Mouse (Mus musculus) layer of hippocampus, postnatal 14 days (tissue): ENCODE data around the gene Vgf. TPM values are rescaled to one million over a fixed set of nuclear protein-coding genes. Genes with fewer than 3 reads are reported as not detected.

Experiments
- DNase-seq, 2 experiments: peaks; one replicate each; pipeline ENCODE4 v3.0.0; 2021 to 2022; ENCODE audit warnings: low spot score in 2 of 2, mixed read lengths in 1 of 2
- long read RNA-seq, 2 experiments: library from polyadenylated mRNA; stranded (forward); transcript quantifications; one replicate each; pipeline ENCODE4 v2.0.0; 2021
- total RNA-seq, 2 experiments: library from RNA; stranded (reverse); gene quantifications; 2 replicates each; pipeline ENCODE4 v1.2.3; 2021

Gene Vgf
- total RNA-seq = 100 to 1,000 TPM; 285 to 318 TPM
- long read RNA-seq, experiment 1, transcript Vgf-201 (2 exons, 2,553 nt) = major isoform, 78 of 124 reads
- long read RNA-seq, experiment 1, transcript Vgf-203 (2 exons, 581 nt) = minor isoform, 8 of 124 reads
- long read RNA-seq, experiment 1, partial matches to known transcripts = 32 of 124 reads
- long read RNA-seq, experiment 1, other reads (novel, unspliced or antisense) = 6 of 124 reads
- long read RNA-seq, experiment 2, transcript Vgf-203 (2 exons, 581 nt) = minor isoform, 12 of 135 reads
- long read RNA-seq, experiment 2, transcript Vgf-201 (2 exons, 2,553 nt) = major isoform, 90 of 135 reads
- long read RNA-seq, experiment 2, partial matches to known transcripts = 28 of 135 reads
- long read RNA-seq, experiment 2, other reads (novel, unspliced or antisense) = 5 of 135 reads

GRCm38 (mm10) chr5:137026092-137026491 is at the start of gene Vgf:
Vgf (plus strand) TSS chr5:137026392.
- DNase-seq = no peak

- no peak for DNase-seq
Measured at GRCm38 (mm10) chr5:136977769-136978168, 48.4 kb upstream of the Vgf start.

GRCm38 (mm10) chr5:136979762-136980161 is 46.4 kb upstream of the Vgf start:
- no peak for DNase-seq

GRCm38 (mm10) chr5:136980974-136981373 is 45.2 kb upstream of the Vgf start:
- no peak for DNase-seq

GRCm38 (mm10) chr5:136982338-136982930 is 43.8 kb upstream of the Vgf start:
- no peak for DNase-seq

GRCm38 (mm10) chr5:136984828-136985227 is 41.4 kb upstream of the Vgf start:
- DNase-seq = no peak

GRCm38 (mm10) chr5:136986695-136987137 is 39.5 kb upstream of the Vgf start, which contains the start of gene Plod3:
Plod3 (plus strand) TSS chr5:136987019.
- peak; percentile 92 to 98 for DNase-seq

- DNase-seq = peak in 1 of 2 experiments; percentile 77
Measured at GRCm38 (mm10) chr5:136987138-136987933, 38.9 kb upstream of the Vgf start.

- no peak for DNase-seq
Measured at GRCm38 (mm10) chr5:136987934-136988271, 38.3 kb upstream of the Vgf start, which contains the start of gene Znhit1. Znhit1 (minus strand) TSS chr5:136988021.

- peak; percentile 43 to 57 for DNase-seq
Measured at GRCm38 (mm10) chr5:136988420-136988819, 37.8 kb upstream of the Vgf start.

GRCm38 (mm10) chr5:136989801-136990200 is 36.4 kb upstream of the Vgf start:
- no peak for DNase-seq

- DNase-seq = no peak
Measured at GRCm38 (mm10) chr5:136999449-136999848, 26.7 kb upstream of the Vgf start.

GRCm38 (mm10) chr5:137000612-137001011 is 25.6 kb upstream of the Vgf start:
- no peak for DNase-seq

GRCm38 (mm10) chr5:137007276-137007675 is 18.9 kb upstream of the Vgf start:
- DNase-seq = no peak

- DNase-seq = no peak
Measured at GRCm38 (mm10) chr5:137009988-137010387, 16.2 kb upstream of the Vgf start.

GRCm38 (mm10) chr5:137012401-137012950 is 13.7 kb upstream of the Vgf start:
- DNase-seq = no peak

GRCm38 (mm10) chr5:137015913-137016312 is 10.3 kb upstream of the Vgf start:
- no peak for DNase-seq

- no peak for DNase-seq
Measured at GRCm38 (mm10) chr5:137024318-137024717, 1.9 kb upstream of the Vgf start.

- peak; percentile 79 to 83 for DNase-seq
Measured at GRCm38 (mm10) chr5:137025132-137025531, 1.1 kb upstream of the Vgf start.

GRCm38 (mm10) chr5:137028561-137029272 is 2.5 kb downstream of the Vgf start:
- peak in 1 of 2 experiments; percentile 19 for DNase-seq

- DNase-seq = no peak
Measured at GRCm38 (mm10) chr5:137029273-137029585, 3.0 kb downstream of the Vgf start.
